Mouse (Mus musculus): ENCODE data around the gene Btbd19.

Btbd19 gene

GRCm38 (mm10) chr4:117125348-117125909 is at the start of gene Btbd19:
Gene Btbd19 (minus strand): TSS chr4:117125725.
- DNase-seq (ENCODE audit: low spot score) = peak; percentile 81

DNA sequence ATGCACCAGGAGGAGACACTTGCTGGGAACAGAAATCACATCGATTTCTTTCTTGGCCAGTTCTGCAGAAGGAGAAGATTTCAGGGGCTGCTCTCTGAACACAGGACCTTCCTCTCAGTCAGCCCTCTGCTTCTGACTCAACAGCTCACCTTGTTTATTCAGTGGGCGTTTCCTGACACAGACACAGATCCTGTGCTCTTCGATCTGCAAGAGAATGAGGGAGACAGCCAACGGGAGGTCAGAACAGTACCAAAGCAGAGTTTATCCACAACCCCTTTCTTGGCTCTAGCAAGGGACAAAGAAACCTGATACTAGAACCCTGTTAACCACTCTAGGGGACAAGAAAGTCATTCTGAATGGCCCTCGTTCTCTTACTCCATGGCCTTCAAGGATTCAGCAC is 44.4 kb upstream of the Btbd19 start:
- DNase-seq (ENCODE audit: low spot score) = no peak

DNA sequence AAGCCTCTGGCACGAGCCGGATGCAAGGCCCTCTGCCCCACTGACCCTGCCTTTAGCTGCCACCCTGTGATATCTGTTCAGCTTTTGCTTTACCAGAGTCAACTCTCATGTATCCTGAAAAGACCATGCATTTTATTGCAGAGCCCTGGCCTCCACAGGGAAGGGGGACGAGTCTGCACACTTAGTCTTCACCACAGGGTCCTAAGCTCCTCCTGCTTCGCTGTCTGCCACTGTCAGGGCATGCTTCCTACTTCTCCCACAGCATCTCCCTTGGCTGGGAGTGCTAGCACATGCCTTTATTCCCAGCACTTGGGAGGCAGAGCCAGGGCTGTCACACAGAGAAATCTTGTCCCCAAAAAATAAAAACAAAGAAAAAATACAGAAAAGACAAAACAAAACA is 35.7 kb upstream of the Btbd19 start:
- DNase-seq (ENCODE audit: low spot score) = no peak

DNA sequence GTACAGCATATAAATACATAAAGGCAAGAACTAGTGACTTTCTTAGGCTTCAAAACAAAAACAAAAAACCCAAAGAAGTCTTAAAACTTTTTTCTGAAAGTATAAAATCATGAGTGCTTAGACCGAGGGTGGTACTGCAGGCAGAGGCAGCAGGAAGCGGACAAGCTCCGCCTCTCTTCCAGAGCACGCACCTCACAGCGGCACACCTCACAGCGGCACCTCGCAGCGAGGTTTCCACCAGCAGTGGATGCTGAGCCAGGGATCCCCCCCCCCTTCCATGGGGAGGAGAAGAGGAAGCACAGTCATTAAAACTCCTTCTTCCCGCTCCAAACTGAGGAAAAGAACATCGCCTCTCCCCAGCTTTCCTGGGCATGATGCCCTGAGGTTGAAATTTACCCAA is 34.1 kb upstream of the Btbd19 start:
- no peak for DNase-seq (ENCODE audit: low spot score)

DNA sequence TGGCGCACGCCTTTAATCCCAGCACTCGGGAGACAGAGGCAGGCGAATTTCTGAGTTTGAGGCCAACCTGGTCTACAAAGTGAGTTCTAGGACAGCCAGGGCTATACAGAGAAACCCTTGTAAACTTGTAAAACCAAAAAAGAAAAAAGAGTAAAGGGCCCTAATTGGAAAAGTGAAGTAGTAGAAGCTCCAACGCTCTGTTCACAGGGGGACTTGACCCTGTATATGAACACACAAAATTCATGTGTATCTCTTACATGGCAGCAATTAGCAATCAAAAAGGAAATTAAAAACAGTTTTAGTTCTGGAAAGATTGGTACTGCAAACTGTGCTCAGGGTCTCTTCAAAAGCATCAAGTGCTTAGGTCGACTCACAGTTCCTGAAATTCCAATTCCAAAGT is 30.8 kb upstream of the Btbd19 start:
- DNase-seq (ENCODE audit: low spot score) = no peak

GRCm38 (mm10) chr4:117155792-117156355 is 30.3 kb upstream of the Btbd19 start, which contains the start of gene Rps8:
Gene Rps8 (minus strand): TSS chr4:117156243.
- DNase-seq (ENCODE audit: low spot score) = peak; percentile 87

DNA sequence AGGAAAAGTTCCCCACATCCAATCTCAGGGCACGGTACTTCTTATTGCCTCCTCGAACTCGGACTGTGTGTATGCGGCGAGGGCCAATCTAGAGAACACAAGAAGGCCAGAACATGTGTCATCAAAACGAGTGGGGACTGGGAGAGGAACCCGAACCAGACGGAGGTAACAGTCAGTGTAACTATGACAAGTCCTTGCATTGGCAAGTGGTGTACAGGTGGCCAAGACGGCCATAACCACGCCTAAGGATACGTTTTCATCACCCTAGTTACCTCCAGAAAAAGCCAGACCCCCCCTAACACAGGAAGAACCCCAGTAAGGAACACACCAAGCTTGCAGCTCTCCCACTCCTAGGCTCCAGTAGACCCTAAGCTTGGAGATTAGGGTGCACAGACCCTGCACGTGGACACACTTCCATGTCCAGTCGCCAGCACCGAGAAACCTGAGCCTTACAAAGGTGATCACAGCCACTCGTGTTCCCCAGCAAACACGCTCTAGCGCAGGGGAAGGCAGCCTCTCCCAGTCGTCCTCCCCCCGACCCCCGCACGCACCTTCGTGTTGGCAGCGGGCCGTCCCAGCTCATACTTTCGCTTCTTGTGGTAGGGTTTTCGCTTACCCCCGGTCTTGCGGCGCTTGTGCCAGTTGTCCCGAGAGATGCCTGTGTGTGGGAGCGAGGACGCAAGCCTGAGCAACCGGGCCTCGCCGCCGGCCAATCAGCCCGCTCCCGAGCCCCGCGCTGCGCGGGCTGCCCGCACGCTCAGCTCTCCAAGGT is 29.7 kb upstream of the Btbd19 start:
- DNase-seq (ENCODE audit: low spot score) = no peak

DNA sequence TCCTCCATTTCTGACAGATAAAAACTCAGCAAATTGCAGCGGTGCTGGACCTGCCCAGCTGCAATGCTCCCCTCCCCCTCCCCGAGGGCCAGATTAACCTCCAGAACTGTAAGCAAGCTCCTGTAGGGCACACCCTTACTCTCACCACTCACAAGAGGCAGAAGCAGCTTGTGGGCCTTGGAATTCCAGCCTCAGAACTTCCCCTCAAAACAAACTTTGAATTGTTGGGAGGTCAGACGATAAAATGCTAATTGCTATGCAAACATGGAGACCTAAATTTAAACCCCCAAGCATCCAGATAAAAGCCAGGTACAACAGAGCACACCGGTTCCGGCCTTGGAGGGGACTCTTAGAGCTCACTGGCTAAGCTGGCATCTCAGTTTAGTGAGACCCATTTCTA is 27.2 kb upstream of the Btbd19 start:
- no peak for DNase-seq (ENCODE audit: low spot score)

GRCm38 (mm10) chr4:117151416-117151815 is 25.9 kb upstream of the Btbd19 start:
- no peak for DNase-seq (ENCODE audit: low spot score)

DNA sequence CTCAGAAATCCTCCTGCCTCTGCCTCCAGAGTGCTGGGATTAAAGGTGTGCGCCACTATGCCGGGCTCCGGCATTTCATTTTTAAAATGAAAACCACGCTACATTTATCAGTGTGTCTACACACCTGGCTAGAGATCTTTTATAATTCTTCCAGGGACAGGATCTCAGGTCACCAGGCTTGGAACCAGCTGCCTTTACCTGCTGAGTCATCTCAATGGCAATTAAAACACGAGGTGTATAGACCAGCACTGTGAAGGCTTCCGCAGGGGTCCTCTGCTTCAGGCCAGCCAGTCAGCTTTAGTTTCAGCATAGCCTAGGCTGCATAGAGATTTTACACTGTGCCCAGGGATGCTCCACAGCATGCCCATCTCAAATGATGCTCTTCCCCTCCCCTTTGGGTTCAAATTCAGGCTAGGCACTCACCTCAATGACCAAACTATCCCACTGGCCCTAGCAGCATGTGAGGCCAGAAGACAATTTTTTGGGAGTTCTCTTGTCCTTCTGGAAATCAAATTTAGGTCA is 24.7 kb upstream of the Btbd19 start:
- DNase-seq (ENCODE audit: low spot score) = no peak

GRCm38 (mm10) chr4:117149291-117150211 is 24.0 kb upstream of the Btbd19 start:
- no peak for DNase-seq (ENCODE audit: low spot score)

DNA sequence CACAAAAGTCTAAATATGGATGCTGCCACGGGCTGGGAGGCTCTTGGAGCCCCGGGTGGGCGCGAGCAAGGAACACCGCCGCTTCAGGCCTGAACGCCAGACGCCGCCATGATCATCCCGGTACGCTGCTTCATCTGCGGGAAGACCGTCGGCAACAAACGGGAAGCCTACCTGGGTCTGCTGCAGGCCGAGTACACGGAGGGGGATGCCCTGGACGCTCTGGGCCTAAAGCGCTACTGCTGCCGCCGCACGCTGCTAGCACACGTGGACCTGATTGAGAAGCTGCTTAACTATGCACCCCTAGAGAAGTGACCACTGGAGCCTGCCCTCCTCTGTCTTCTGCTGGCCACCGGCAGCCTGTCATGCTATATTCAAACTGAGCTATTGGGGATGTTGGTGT is 23.3 kb upstream of the Btbd19 start:
- no peak for DNase-seq (ENCODE audit: low spot score)

- DNase-seq (ENCODE audit: low spot score) = no peak
These were observed 22.7 kb upstream of the Btbd19 start for GRCm38 (mm10) chr4:117148047-117148713.

GRCm38 (mm10) chr4:117146176-117146575 is 20.7 kb upstream of the Btbd19 start:
- DNase-seq (ENCODE audit: low spot score) = peak; percentile 90

GRCm38 (mm10) chr4:117145248-117145647 is 19.7 kb upstream of the Btbd19 start:
- DNase-seq (ENCODE audit: low spot score) = no peak

DNA sequence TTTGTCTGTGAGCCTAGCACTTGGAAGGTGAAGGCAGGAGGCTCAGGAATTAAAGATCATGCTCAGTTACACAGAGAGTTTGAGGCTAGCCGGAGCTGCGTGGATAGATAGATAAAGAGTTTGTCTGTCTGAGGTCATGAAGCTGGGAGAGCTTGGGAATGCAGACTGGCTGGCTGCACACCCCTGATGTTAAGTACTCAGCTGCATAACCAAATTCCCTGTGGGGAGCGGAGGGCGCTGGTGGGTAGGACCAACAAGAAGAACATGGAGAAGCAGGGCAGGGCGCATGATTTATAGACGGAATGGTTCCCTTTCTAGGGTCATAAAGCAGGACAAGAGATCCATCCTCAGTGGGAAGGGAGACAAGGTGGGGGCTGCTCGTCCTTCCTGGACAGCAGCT is 17.5 kb upstream of the Btbd19 start:
- DNase-seq (ENCODE audit: low spot score) = no peak

DNA sequence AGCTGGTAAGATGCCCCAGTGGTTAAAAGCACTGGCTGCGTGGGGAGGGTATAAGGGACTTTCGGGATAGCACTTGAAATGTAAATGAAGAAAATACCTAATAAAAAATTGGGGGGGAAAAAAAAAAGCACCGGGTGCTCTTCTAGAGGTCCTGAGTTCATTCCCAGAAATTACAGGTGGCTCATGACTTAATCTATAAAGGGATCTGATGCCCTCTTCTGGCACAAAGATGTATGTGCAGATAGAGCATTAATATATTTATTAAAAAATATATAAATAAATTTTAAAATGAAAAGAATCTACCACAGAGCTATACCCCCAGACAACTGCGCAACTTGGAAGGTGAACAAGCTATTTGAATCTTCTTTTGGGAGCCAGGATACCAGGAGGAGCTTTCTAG is 15.1 kb upstream of the Btbd19 start:
- DNase-seq (ENCODE audit: low spot score) = no peak

DNA sequence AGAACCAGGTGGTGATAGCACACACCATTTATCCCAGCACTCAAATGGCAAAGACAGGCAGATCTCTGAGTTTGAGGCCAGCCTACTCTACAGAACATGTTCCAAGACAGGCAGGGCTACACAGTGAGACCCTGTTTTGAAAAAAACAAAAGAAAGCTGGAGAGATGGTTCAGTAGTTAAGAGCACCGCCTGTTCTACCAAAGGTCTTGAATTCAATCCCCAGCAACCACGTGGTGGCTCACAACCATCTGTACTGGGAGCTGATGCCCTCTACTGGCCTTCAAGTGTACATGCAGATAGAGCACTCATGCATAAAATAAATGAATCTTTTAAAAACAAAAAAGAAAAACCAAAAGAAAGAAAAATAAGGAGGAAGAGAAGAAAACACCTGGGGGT is 13.7 kb upstream of the Btbd19 start:
- DNase-seq (ENCODE audit: low spot score) = no peak

DNA sequence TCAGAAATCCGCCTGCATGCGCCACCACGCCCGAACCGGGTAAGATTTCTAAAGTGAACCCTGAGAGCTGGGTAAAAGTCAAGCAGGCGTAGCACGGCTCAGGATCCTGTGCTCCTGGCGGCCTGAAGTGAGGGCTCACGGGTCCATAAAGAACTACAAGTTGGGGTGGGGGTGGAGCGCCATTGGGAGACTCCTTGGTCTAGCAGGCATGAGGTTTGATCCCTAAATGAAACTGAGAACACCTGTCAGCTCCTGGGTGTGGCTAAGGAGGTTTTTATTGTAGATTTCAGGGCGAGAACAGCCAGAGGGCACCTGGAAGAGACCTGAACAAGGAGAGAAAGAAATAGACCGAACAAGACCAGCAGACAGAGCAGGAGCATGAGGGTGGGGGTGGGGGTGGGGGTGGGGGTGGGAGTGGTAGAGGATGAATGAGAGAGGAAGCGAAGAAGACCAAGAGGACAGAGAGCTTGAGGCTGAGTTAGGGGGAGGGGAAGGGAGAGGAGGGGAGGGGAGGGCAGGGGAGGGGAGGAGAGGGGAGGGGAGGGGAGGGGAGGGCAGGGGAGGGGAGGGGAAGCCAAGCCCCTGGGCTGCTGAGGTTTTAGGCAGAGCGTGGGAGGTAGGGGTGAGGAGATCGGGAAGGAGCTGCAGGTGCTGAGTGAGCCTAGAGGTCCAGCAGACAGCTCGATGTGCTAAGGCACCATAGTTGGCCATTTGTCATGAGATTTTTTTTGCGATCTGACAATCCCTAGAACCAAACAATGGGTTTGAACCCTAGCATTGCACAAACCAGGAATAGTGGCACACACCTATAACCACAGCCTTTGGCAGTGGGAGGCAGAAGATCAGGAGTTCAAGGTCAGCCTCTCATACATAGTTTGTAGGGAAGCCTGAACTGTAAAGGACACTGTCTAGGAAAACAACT is 13.0 kb upstream of the Btbd19 start:
- no peak for DNase-seq (ENCODE audit: low spot score)

GRCm38 (mm10) chr4:117136034-117136433 is 10.5 kb upstream of the Btbd19 start:
- DNase-seq (ENCODE audit: low spot score) = no peak

DNA sequence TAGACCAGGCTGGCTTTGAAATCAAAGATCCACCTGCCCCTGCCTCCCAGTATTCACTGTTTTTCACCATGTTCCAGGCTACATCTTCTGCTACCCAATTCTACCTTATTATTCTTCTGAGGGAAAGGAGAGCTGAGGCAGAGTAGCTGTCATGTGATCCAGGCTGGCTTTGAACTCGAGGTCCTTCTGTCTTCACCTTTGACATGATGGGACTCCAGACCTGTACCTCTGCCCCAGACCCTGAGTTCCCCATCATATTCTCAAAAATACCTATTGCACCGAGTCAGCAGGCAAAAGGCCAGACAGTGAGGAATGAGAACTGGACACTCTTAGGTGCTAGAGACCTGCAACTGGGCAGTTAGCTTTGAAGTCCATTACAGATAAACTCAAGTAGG is 9.1 kb upstream of the Btbd19 start:
- no peak for DNase-seq (ENCODE audit: low spot score)

Data from layer of hippocampus, adult 11-12 months (tissue).